In the genomic region with DNA sequence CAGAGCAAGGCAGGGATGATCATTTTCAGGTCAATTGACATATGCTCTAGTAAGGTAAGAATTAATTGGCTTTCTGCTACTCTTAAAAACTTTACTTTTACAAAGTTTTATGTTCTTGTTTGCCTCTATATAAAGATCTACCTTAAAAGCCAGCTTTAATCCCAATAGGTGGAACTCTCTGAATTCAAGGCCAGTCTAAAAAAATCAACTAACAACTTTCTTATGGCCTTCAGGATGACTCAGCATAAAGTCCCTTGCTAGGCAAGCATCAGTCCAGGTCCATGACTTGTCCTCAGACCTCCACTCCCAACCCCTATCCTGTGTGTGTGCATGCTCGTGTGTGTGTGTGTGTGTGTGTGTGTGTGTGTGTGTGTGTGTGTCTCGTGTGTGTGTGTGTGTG, we compare ENCODE assay signal across 26 mouse cellular contexts.
DNase-seq lines count a peak whose midpoint lies in the region; ATAC-seq and TF ChIP-seq lines count a peak whose summit lies in the region.
"Had no signal": no experiment of that assay in that cellular context is flagged by ENCODE, and none has a peak within 500 bp of the region (broad histone marks: within the 10 kb centered on the region; RNA-seq: fewer than 3 reads in every experiment).

No protein-coding gene starts in this region.

- ATAC-seq in midbrain, embryonic 11.5 days (ENCODE audit: low FRiP score), result no peak
- ATAC-seq in midbrain, embryonic 16.5 days, result no peak
- no peak for ATAC-seq in megakaryocyte, adult 5-6 weeks (ENCODE audit: poor library complexity, severe bottlenecking)
- ATAC-seq: forebrain, embryonic 15.5 days; intestine, postnatal 0 days had no signal

- WGBS in midbrain, embryonic 11.5 days, result 100% methylated on average over 1 of the region's 2 CpGs
- 75% methylated on average over 2 of the region's 2 CpGs for WGBS in midbrain, embryonic 16.5 days

- H3K4me2 ChIP-seq in midbrain, embryonic 11.5 days, result no peak overlapping the region
- H3K4me2 ChIP-seq in midbrain, embryonic 16.5 days (ENCODE audit: low read length), result no peak overlapping the region
- H3K4me2 ChIP-seq: embryonic facial prominence, embryonic 13.5 days; forebrain, embryonic 12.5 days; forebrain, embryonic 15.5 days; heart, embryonic 12.5 days; heart, embryonic 15.5 days; hindbrain, embryonic 15.5 days had no signal

- no peak overlapping the region for H3K4me3 ChIP-seq in midbrain, embryonic 11.5 days (ENCODE audit: low read depth, low read length)
- H3K4me3 ChIP-seq in midbrain, embryonic 16.5 days (ENCODE audit: low read depth, low read length), result no peak overlapping the region
- no peak overlapping the region for H3K4me3 ChIP-seq in ES-E14 (ENCODE audit: insufficient read depth in 1 of 2, low read depth in 1 of 2, low read length in 2 of 2, poor library complexity in 1 of 2, severe bottlenecking in 1 of 2)
- H3K4me3 ChIP-seq in embryonic fibroblast, embryonic 13.5 days (ENCODE audit: insufficient read depth, low read length), result no peak overlapping the region
- H3K4me3 ChIP-seq: embryonic facial prominence, embryonic 10.5 days; embryonic facial prominence, embryonic 13.5 days; forebrain, embryonic 12.5 days; forebrain, embryonic 15.5 days; heart, embryonic 12.5 days; heart, embryonic 15.5 days; hindbrain, embryonic 15.5 days had no signal

- no peaks in the 10 kb centered on the region for H3K36me3 ChIP-seq in midbrain, embryonic 11.5 days (ENCODE audit: control insufficient read depth, insufficient read depth, low read length)
- no peaks in the 10 kb centered on the region for H3K36me3 ChIP-seq in midbrain, embryonic 16.5 days (ENCODE audit: control insufficient read depth, insufficient read depth, low read length)
- peaks cover 2% of the 10 kb centered on the region; the same call in 1 of the 2 replicates for H3K36me3 ChIP-seq in ES-E14 (ENCODE audit: control insufficient read depth, insufficient read depth, low read length, poor library complexity, severe bottlenecking)
- H3K36me3 ChIP-seq: embryonic facial prominence, embryonic 13.5 days; forebrain, embryonic 12.5 days; forebrain, embryonic 15.5 days; heart, embryonic 12.5 days; heart, embryonic 15.5 days; hindbrain, embryonic 15.5 days had no signal

- H3K4me1 ChIP-seq in midbrain, embryonic 11.5 days (ENCODE audit: control insufficient read depth, insufficient read depth, low read length), result no peaks in the 10 kb centered on the region
- no peaks in the 10 kb centered on the region for H3K4me1 ChIP-seq in midbrain, embryonic 16.5 days (ENCODE audit: control insufficient read depth, insufficient read depth, low read length)
- peaks cover 0 to 7% of the 10 kb centered on the region in 2 experiments; a peak in 3 of 4 replicates for H3K4me1 ChIP-seq in ES-E14 (ENCODE audit: control insufficient read depth in 2 of 2, insufficient read depth in 2 of 2, low read length in 2 of 2, poor library complexity in 1 of 2)
- 0 out of 2 replicates have a peak, but pooled peaks cover under 1% of the 10 kb centered on the region for H3K4me1 ChIP-seq in embryonic fibroblast, embryonic 13.5 days (ENCODE audit: control insufficient read depth, insufficient read depth, low read length)

- in situ Hi-C loops in ES-E14 (cut with MboI; ENCODE audit: low sequenced_read_pairs in 2 of 2, unreplicated experiment in 2 of 2), result no loop called here

- DNase-seq in midbrain, embryonic 11.5 days (ENCODE audit: low spot score, missing footprints), result peak; percentile 69
- no peak for DNase-seq in ES-E14 (ENCODE audit: low read depth, low spot score)
- DNase-seq in layer of hippocampus, adult 8-10 months (ENCODE audit: low spot score in 2 of 2), result no peak
- DNase-seq: adrenal gland, adult 2 months; adrenal gland, postnatal 14 days; B cell, adult 2 months; cerebellum, adult 11 months; cerebellum, adult 2 months; cerebellum, adult 9-11 months; cerebellum, postnatal 36 days; embryo, embryonic 11 days; gastrocnemius, postnatal 25 days; heart, adult 18-20 months; heart, postnatal 10 days; heart, postnatal 36 days had no signal

- no peak for TF ChIP-seq POLR2A in embryonic fibroblast, embryonic 13.5 days (IDR thresholded peaks at IDR 0.05; ENCODE audit: low read depth, low read length)

- no peak for TF ChIP-seq CTCF in embryonic fibroblast, embryonic 13.5 days (IDR thresholded peaks at IDR 0.05; ENCODE audit: borderline replicate concordance, insufficient read depth, low read length)

- H3K27me3 ChIP-seq in midbrain, embryonic 11.5 days (ENCODE audit: control insufficient read depth, insufficient read depth, low read length), result no peaks in the 10 kb centered on the region
- no peaks in the 10 kb centered on the region for H3K27me3 ChIP-seq in midbrain, embryonic 16.5 days (ENCODE audit: control insufficient read depth, insufficient read depth, low read depth, low read length)
- H3K27me3 ChIP-seq: embryonic facial prominence, embryonic 13.5 days; forebrain, embryonic 12.5 days; forebrain, embryonic 15.5 days; heart, embryonic 12.5 days; heart, embryonic 15.5 days; hindbrain, embryonic 15.5 days had no signal

- no peaks in the 10 kb centered on the region for H3K9me3 ChIP-seq in midbrain, embryonic 11.5 days (ENCODE audit: control insufficient read depth, low read length)
- H3K9me3 ChIP-seq in midbrain, embryonic 16.5 days (replicated peaks; ENCODE audit: control insufficient read depth, low read length, poor library complexity, severe bottlenecking), result no peaks in the 10 kb centered on the region
- no peaks in the 10 kb centered on the region for H3K9me3 ChIP-seq in ES-E14 (ENCODE audit: control insufficient read depth, insufficient read depth, low read depth, low read length)
- H3K9me3 ChIP-seq: embryonic facial prominence, embryonic 10.5 days; embryonic facial prominence, embryonic 13.5 days; forebrain, embryonic 12.5 days; forebrain, embryonic 15.5 days; heart, embryonic 12.5 days; heart, embryonic 15.5 days; hindbrain, embryonic 15.5 days had no signal

- no peak overlapping the region for H3K9ac ChIP-seq in midbrain, embryonic 11.5 days (ENCODE audit: low read length)
- H3K9ac ChIP-seq in midbrain, embryonic 16.5 days (ENCODE audit: low read depth, low read length), result no peak overlapping the region
- H3K9ac ChIP-seq in ES-E14 (ENCODE audit: insufficient read depth, low read depth, low read length, poor library complexity, severe bottlenecking), result no peak overlapping the region
- H3K9ac ChIP-seq: embryonic facial prominence, embryonic 13.5 days; forebrain, embryonic 12.5 days; forebrain, embryonic 15.5 days; heart, embryonic 12.5 days; heart, embryonic 15.5 days; hindbrain, embryonic 15.5 days had no signal

- H3K27ac ChIP-seq in midbrain, embryonic 11.5 days (ENCODE audit: low read depth, low read length), result no peak overlapping the region
- no peak overlapping the region for H3K27ac ChIP-seq in midbrain, embryonic 16.5 days (ENCODE audit: low read length)
- no peak overlapping the region for H3K27ac ChIP-seq in ES-E14 (ENCODE audit: insufficient read depth, low read depth, low read length, poor library complexity, severe bottlenecking)
- H3K27ac ChIP-seq in embryonic fibroblast, embryonic 13.5 days (ENCODE audit: insufficient read depth, low read length), result peak overlapping the region; percentile 26; the same call in 1 of the 2 replicates
- H3K27ac ChIP-seq: embryonic facial prominence, embryonic 13.5 days; forebrain, embryonic 15.5 days; heart, embryonic 15.5 days; hindbrain, embryonic 15.5 days had no signal

TF ChIP-seq in ES-E14, 5 proteins besides CTCF, POLR2A, EP300 and RAD21:
- TF ChIP-seq MAFK (IDR thresholded peaks at IDR 0.05; ENCODE audit: insufficient read depth, low read depth, low read length), result peak; percentile 51; the same call in 1 of the 2 replicates
- TF ChIP-seq ZC3H11A (IDR thresholded peaks at IDR 0.05; ENCODE audit: borderline replicate concordance, low read depth, low read length), result no peak
- TF ChIP-seq ZNF384 (IDR thresholded peaks at IDR 0.05; ENCODE audit: low read depth, low read length), result no peak
- TF ChIP-seq CHD2 (IDR thresholded peaks at IDR 0.05; ENCODE audit: low read depth, low read length), result no peak
- TF ChIP-seq HCFC1 (IDR thresholded peaks at IDR 0.05; ENCODE audit: borderline replicate concordance, insufficient read depth, low read length), result no peak
